Mouse (Mus musculus) neural tube, embryonic 15.5 days (tissue): Measurements from ENCODE around the gene Ier5. TPM values are rescaled to one million over a fixed set of nuclear protein-coding genes. Genes with fewer than 3 reads are reported as not detected.

ENCODE experiments used
- ATAC-seq: fragments of 200-750 bp; cut with Nextera tagmentation; 2 replicates; pipeline ENCODE4 v1.8.0; 2017; ENCODE audit warnings: mild to moderate bottlenecking, moderate TSS enrichment, moderate library complexity; ENCODE audit not compliant: low FRiP score
- H3K27ac ChIP-seq: fragments of 300-500 bp; sonication (generic); replicated peaks from 2 replicates; pipeline ENCODE4 v1.5.1; 2015; ENCODE audit warnings: mild to moderate bottlenecking, inconsistent platforms
- H3K27me3 ChIP-seq: fragments of 300-500 bp; sonication (generic); replicated peaks from 2 replicates; pipeline ENCODE4 v1.6.1; 2015; ENCODE audit warnings: inconsistent platforms
- H3K36me3 ChIP-seq: fragments of 300-500 bp; sonication (generic); 2 replicates; pipeline ENCODE4 v1.6.1; 2015; ENCODE audit warnings: inconsistent platforms
- H3K4me1 ChIP-seq: fragments of 300-500 bp; sonication (generic); 2 replicates; pipeline ENCODE4 v1.6.1; 2015; ENCODE audit warnings: inconsistent platforms
- H3K4me2 ChIP-seq: fragments of 300-500 bp; sonication (generic); 2 replicates; pipeline ENCODE4 v1.6.1; 2015; ENCODE audit warnings: inconsistent platforms, mild to moderate bottlenecking, moderate library complexity
- H3K4me3 ChIP-seq: fragments of 300-500 bp; sonication (generic); replicated peaks from 2 replicates; pipeline ENCODE4 v1.5.1; 2015; ENCODE audit warnings: mild to moderate bottlenecking, inconsistent platforms
- H3K9ac ChIP-seq: fragments of 300-500 bp; sonication (generic); replicated peaks from 2 replicates; pipeline ENCODE4 v1.6.1; 2015; ENCODE audit warnings: mild to moderate bottlenecking, inconsistent platforms
- H3K9me3 ChIP-seq: fragments of 300-500 bp; sonication (generic); replicated peaks from 2 replicates; pipeline ENCODE4 v1.6.1; 2016; ENCODE audit warnings: inconsistent platforms
- WGBS: fragments of 180-500 bp; shearing (Covaris S2); methylation state at CpG from one replicate; pipeline ENCODE4 v1.1.7; 2015; ENCODE audit warnings: mixed read lengths; 5-methylcytosine and 5-hydroxymethylcytosine counted together
- polyA plus RNA-seq: library from polyadenylated mRNA; unstranded; fragments of >200 nt; fragmentation: Nextera tagmentation; extraction: Ambion mirVana; gene quantifications from 2 replicates; pipeline ENCODE4 v1.2.1, GENCODE M21; 2015

Ier5 gene
- polyA plus RNA-seq, 1 experiment from 2014 or later, result 3.9 TPM

- Histone ChIP-seq H3K9me3 (no peaks in the 10 kb centered on the region), H3K27me3 (no peaks in the 10 kb centered on the region), H3K27ac (no peak overlapping the region; the same call in 1 of the 2 replicates), H3K9ac (no peak overlapping the region), H3K4me1 (peaks cover 32% of the 10 kb centered on the region), H3K4me3 (no peak overlapping the region), H3K36me3 (no peaks in the 10 kb centered on the region), H3K4me2 (no peak overlapping the region)
- 5% methylated on average over 5 of the region's 5 CpGs for whole genome bisulfite sequencing
- ATAC-seq, result peak; percentile 84
These were observed 50.5 kb downstream of the Ier5 start for GRCm38 (mm10) chr1:155048947-155049346.

Other genes with a start within 250 kb of the Ier5 start
- 12.7 and 17.1 TPM in 2 replicates for gene Cacna1e, start 215.1 kb downstream of the Ier5 start, polyA plus RNA-seq
- 1.6 and 3.0 TPM in 2 replicates for gene Mr1, start 47.2 kb upstream of the Ier5 start, polyA plus RNA-seq
- gene Stx6, start 59.1 kb upstream of the Ier5 start, polyA plus RNA-seq, result 92.6 and 102 TPM in 2 replicates
- gene BC034090, start 144.8 kb upstream of the Ier5 start, polyA plus RNA-seq, result 3.0 and 4.1 TPM in 2 replicates